ENCODE assay signal across 11 mouse cellular contexts in genomic region chr3:52404636-52405035, GRCm38 (mm10).
A peak's percentile ranks its signal among the peaks of the same experiment; 100 is the strongest.
DNase-seq lines count a peak whose midpoint lies in the region; ATAC-seq and TF ChIP-seq lines count a peak whose summit lies in the region.
"Had no signal": no experiment of that assay in that cellular context is flagged by ENCODE, and none has a peak within 500 bp of the region (broad histone marks: within the 10 kb centered on the region; RNA-seq: fewer than 3 reads in every experiment).

No protein-coding gene starts in this region.

- TF ChIP-seq CTCF in gastrocnemius, adult 2 months (IDR thresholded peaks at IDR 0.05), result no peak

- H3K27ac ChIP-seq in gastrocnemius, adult 2 months, result peak overlapping the region; percentile 61
- H3K27ac ChIP-seq in lung, embryonic 16.5 days (ENCODE audit: low read length), result peak overlapping the region; percentile 47
- H3K27ac ChIP-seq: midbrain, embryonic 12.5 days had no signal

- ATAC-seq in lung, embryonic 16.5 days (ENCODE audit: low read depth), result peak; percentile 75
- ATAC-seq in granulocyte monocyte progenitor cell, adult 5-6 weeks (replicated peaks; ENCODE audit: poor library complexity, severe bottlenecking), result no peak; the same call in 1 of the 2 replicates
- ATAC-seq: forebrain, postnatal 0 days had no signal

- H3K4me1 ChIP-seq in lung, embryonic 16.5 days (replicated peaks; ENCODE audit: control insufficient read depth, insufficient read depth, low read length), result peaks cover 21% of the 10 kb centered on the region

- no peaks in the 10 kb centered on the region for H3K36me3 ChIP-seq in lung, embryonic 16.5 days (ENCODE audit: control insufficient read depth, insufficient read depth, low read length)
- H3K36me3 ChIP-seq: midbrain, embryonic 12.5 days had no signal

- intact Hi-C loops in gastrocnemius, adult 2 months (cut with DNase I), result loop anchor here (5.0 to 10.0 kb wide), 2 partner anchors 137 to 180 kb away; partner anchors contain the start of gene Foxo1

- H3K9ac ChIP-seq in lung, embryonic 16.5 days (ENCODE audit: low read length), result no peak overlapping the region
- H3K9ac ChIP-seq: forebrain, postnatal 0 days; midbrain, embryonic 12.5 days had no signal

- peak overlapping the region; percentile 50 for H3K4me3 ChIP-seq in gastrocnemius, adult 2 months
- H3K4me3 ChIP-seq in lung, embryonic 16.5 days (ENCODE audit: low read length), result no peak overlapping the region
- H3K4me3 ChIP-seq: midbrain, embryonic 12.5 days had no signal

- WGBS in lung, embryonic 16.5 days, result 4% methylated on average over 4 of the region's 4 CpGs

- H3K27me3 ChIP-seq in lung, embryonic 16.5 days (ENCODE audit: control insufficient read depth, insufficient read depth, low read depth, low read length), result no peaks in the 10 kb centered on the region

- DNase-seq in gastrocnemius, adult 2 months, result no peak
- DNase-seq in gastrocnemius, adult 18-20 months (ENCODE audit: low spot score), result no peak
- DNase-seq in heart, adult 11 months, result peak; percentile 98
- peak; percentile 41 to 62 for DNase-seq in kidney, adult 8-10 months
- no peak for DNase-seq in retina, postnatal 1 day
- DNase-seq in frontal cortex, postnatal 14 days (ENCODE audit: low spot score in 2 of 2), result no peak
- DNase-seq: B cell, adult 2 months; forebrain, postnatal 0 days had no signal

- H3K4me2 ChIP-seq in lung, embryonic 16.5 days (ENCODE audit: low read depth, low read length), result peak overlapping the region; percentile 21; the same call in 1 of the 2 replicates
- H3K4me2 ChIP-seq: midbrain, embryonic 12.5 days had no signal

- H3K9me3 ChIP-seq in lung, embryonic 16.5 days (ENCODE audit: control insufficient read depth, low read length), result no peaks in the 10 kb centered on the region
- H3K9me3 ChIP-seq: midbrain, embryonic 12.5 days had no signal

Comparison
In these comparisons a context has a peak if more than half of its experiments do, and no peak if none do; other contexts are left out.
1. DNase-seq: peak in heart, adult 11 months (single experiment) and kidney, adult 8-10 months (2 of 2); none in gastrocnemius, adult 2 months (single experiment), gastrocnemius, adult 18-20 months (single experiment), retina, postnatal 1 day (single experiment) and frontal cortex, postnatal 14 days (0 of 2).